Mouse (Mus musculus) bone marrow macrophage, adult 2 months (primary cell): ENCODE measurements at regions not wholly inside any gene's neighbourhood (a gene's known extent, or its start where the extent isn't known, plus 50 kb on each side); places are given as distances from the start of the nearest gene placed in this dataset.

Source experiments
- H3K27ac ChIP-seq: 2 replicates; pipeline ENCODE4 v1.5.1; 2012; ENCODE audit warnings: low read depth, low read length; ENCODE audit not compliant: insufficient read depth
- H3K4me1 ChIP-seq: 2 replicates; pipeline ENCODE4 v1.6.1; 2012; ENCODE audit warnings: low read length; ENCODE audit not compliant: control insufficient read depth, insufficient read depth
- H3K4me3 ChIP-seq: 2 replicates; pipeline ENCODE4 v1.5.1; 2012; ENCODE audit warnings: mild to moderate bottlenecking, low read length, moderate library complexity; ENCODE audit not compliant: insufficient read depth
- CTCF ChIP-seq: IDR thresholded peaks from 2 replicates; pipeline ENCODE4 v1.5.1; 2012; ENCODE audit warnings: low read depth, mild to moderate bottlenecking, low read length, moderate library complexity
- POLR2A ChIP-seq: IDR thresholded peaks from 2 replicates; pipeline ENCODE4 v1.6.1; 2012; ENCODE audit warnings: mild to moderate bottlenecking, low read depth, low read length, borderline replicate concordance

GRCm38 (mm10) chr15:72343794-72344193 lies 1490.6 kb upstream of the Gm6569 start:
- H3K4me1 ChIP-seq, result no peaks in the 10 kb centered on the region
- TF ChIP-seq CTCF (no peak), POLR2A (no peak)
- H3K4me3 ChIP-seq, result no peak overlapping the region
- no peak overlapping the region for H3K27ac ChIP-seq

- Histone ChIP-seq H3K27ac (no peak overlapping the region), H3K4me3 (no peak overlapping the region), H3K4me1 (no peaks in the 10 kb centered on the region)
- TF ChIP-seq POLR2A (no peak), CTCF (no peak)
These were observed 1481.0 kb upstream of the Gm6569 start for GRCm38 (mm10) chr15:72353371-72353770.

- H3K4me1 ChIP-seq, result no peaks in the 10 kb centered on the region
- no peak for TF ChIP-seq CTCF
- no peak for TF ChIP-seq POLR2A
- H3K4me3 ChIP-seq, result no peak overlapping the region
- H3K27ac ChIP-seq, result no peak overlapping the region
These were observed 1478.7 kb upstream of the Gm6569 start for GRCm38 (mm10) chr15:72355626-72356025.

GRCm38 (mm10) chr15:72359636-72360035 lies 1474.7 kb upstream of the Gm6569 start:
- Histone ChIP-seq H3K4me3 (no peak overlapping the region), H3K27ac (no peak overlapping the region)
- no peak for TF ChIP-seq CTCF
- no peak for TF ChIP-seq POLR2A

GRCm38 (mm10) chr15:72360049-72360448 lies 1474.3 kb upstream of the Gm6569 start:
- Histone ChIP-seq H3K4me3 (no peak overlapping the region), H3K4me1 (no peaks in the 10 kb centered on the region), H3K27ac (no peak overlapping the region)
- TF ChIP-seq POLR2A, result no peak
- TF ChIP-seq CTCF, result no peak

More at GRCm38 (mm10) chr15:72359636-72360035, 1474.7 kb upstream of the Gm6569 start:
- no peaks in the 10 kb centered on the region for H3K4me1 ChIP-seq

GRCm38 (mm10) chr15:72360463-72361030 lies 1473.8 kb upstream of the Gm6569 start:
- Histone ChIP-seq H3K27ac (no peak overlapping the region), H3K4me1 (no peaks in the 10 kb centered on the region), H3K4me3 (no peak overlapping the region)
- TF ChIP-seq CTCF (no peak), POLR2A (no peak)

GRCm38 (mm10) chr15:72373041-72373440 lies 1461.3 kb upstream of the Gm6569 start:
- Histone ChIP-seq H3K4me3 (no peak overlapping the region), H3K4me1 (no peaks in the 10 kb centered on the region), H3K27ac (no peak overlapping the region)
- TF ChIP-seq POLR2A (no peak), CTCF (no peak)

GRCm38 (mm10) chr15:72377201-72377600 lies 1457.2 kb upstream of the Gm6569 start:
- no peaks in the 10 kb centered on the region for H3K4me1 ChIP-seq
- no peak overlapping the region for H3K27ac ChIP-seq
- TF ChIP-seq POLR2A (no peak), CTCF (no peak)
- H3K4me3 ChIP-seq, result no peak overlapping the region

GRCm38 (mm10) chr15:72379291-72379690 lies 1455.1 kb upstream of the Gm6569 start:
- no peak for TF ChIP-seq POLR2A
- no peak for TF ChIP-seq CTCF
- Histone ChIP-seq H3K4me3 (no peak overlapping the region), H3K27ac (no peak overlapping the region), H3K4me1 (no peaks in the 10 kb centered on the region)

- H3K4me1 ChIP-seq, result no peaks in the 10 kb centered on the region
- H3K4me3 ChIP-seq, result no peak overlapping the region
- H3K27ac ChIP-seq, result no peak overlapping the region
- no peak for TF ChIP-seq CTCF
- TF ChIP-seq POLR2A, result no peak
These were observed 1453.2 kb upstream of the Gm6569 start for GRCm38 (mm10) chr15:72381164-72381563.

- Histone ChIP-seq H3K27ac (no peak overlapping the region), H3K4me3 (no peak overlapping the region), H3K4me1 (no peaks in the 10 kb centered on the region)
- TF ChIP-seq CTCF (no peak), POLR2A (no peak)
These were observed 1452.6 kb upstream of the Gm6569 start for GRCm38 (mm10) chr15:72381744-72382143.
